Mouse (Mus musculus): Measurements from ENCODE around the gene Zfp868. TPM values are rescaled to one million over a fixed set of nuclear protein-coding genes. Genes with fewer than 3 reads are reported as not detected.
"Not testable (repeated sequence)": the region's sequence is repeated elsewhere in the genome, so short reads cannot be mapped to it uniquely, and the experiment has no call there.

The Zfp868 gene
- total RNA-seq (2014; fragmentation: Nextera tagmentation) = 16.5 and 19.5 TPM in 2 replicates
- 9.4 and 17.1 TPM in 2 replicates for total RNA-seq (2017)

DNA sequence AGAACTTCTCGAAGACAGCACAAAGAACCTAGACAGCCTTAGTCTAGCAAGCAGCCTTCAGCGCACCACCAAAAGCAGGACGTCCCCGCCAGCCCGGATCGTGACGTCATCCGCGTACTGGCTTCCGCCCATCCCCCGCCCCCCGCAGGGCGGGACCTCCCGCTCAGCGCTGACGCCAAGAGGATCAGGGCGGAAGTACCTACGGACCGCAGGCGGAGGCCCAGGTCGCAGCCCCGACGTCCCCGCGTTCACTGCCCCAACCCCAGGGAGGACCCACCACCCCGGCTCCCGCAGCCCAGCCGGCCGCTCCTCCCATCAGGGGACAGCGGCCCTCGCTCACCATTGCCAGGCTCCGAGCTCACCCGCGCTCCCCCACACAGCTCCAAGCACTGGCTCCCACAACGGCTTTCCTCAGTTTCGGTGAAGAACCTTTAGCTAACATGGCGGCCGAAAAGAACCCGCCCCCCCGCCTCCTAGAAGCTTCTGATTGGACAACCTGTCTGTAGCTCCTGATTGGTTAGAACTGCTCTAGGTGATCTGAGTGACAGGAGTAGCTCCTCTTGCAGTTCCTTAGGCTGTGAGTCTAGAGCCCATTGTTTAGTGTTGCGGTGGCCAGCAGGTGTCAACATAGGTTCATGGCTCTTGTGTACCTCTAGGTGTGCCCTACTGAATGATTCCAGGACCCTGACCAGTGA, at the start of gene Zfp868:
Gene Zfp868 (minus strand): TSS at position 454 of the 695 bp plus-strand sequence.
- peak; percentile 97 for ATAC-seq (replicated peaks; ENCODE audit: poor library complexity, severe bottlenecking)

DNA sequence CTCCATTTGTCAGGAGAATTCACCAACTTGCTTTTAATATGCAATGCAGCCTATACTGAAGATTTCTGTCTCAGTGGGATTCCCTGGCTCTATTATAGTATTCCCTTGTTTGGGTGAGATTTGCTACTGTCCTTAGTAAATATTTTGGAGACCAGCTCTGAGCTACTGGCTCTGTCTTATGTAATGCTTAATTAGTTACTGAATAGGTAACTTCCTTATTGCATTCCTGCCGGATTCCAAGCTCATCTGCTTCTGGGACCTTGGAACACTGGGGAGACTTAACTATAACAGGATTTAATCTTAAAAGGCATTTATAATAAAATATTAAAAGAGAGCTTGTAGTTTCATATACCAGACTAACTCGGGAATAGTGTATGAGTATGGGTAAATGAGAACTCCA, 39.7 kb upstream of the Zfp868 start:
- ATAC-seq (replicated peaks; ENCODE audit: poor library complexity, severe bottlenecking) = not testable (repeated sequence)

GRCm38 (mm10) chr8:69661294-69661693, 35.9 kb upstream of the Zfp868 start:
- no peak for ATAC-seq (replicated peaks; ENCODE audit: poor library complexity, severe bottlenecking)

GRCm38 (mm10) chr8:69654358-69654981, 29.1 kb upstream of the Zfp868 start, which contains the start of gene Zfp964:
TSS of gene Zfp964 (plus strand) at chr8:69654479.
- ATAC-seq (replicated peaks; ENCODE audit: poor library complexity, severe bottlenecking) = peak; percentile 98

GRCm38 (mm10) chr8:69653808-69654357, 28.5 kb upstream of the Zfp868 start:
- no peak for ATAC-seq (replicated peaks; ENCODE audit: poor library complexity, severe bottlenecking)

- no peak for ATAC-seq (replicated peaks; ENCODE audit: poor library complexity, severe bottlenecking)
Measured at GRCm38 (mm10) chr8:69618078-69618477, 7.3 kb downstream of the Zfp868 start.

GRCm38 (mm10) chr8:69614687-69615086, 10.7 kb downstream of the Zfp868 start:
- ATAC-seq (replicated peaks; ENCODE audit: poor library complexity, severe bottlenecking) = no peak

GRCm38 (mm10) chr8:69597598-69597997, 27.8 kb downstream of the Zfp868 start:
- not testable (repeated sequence) for ATAC-seq (replicated peaks; ENCODE audit: poor library complexity, severe bottlenecking)

DNA sequence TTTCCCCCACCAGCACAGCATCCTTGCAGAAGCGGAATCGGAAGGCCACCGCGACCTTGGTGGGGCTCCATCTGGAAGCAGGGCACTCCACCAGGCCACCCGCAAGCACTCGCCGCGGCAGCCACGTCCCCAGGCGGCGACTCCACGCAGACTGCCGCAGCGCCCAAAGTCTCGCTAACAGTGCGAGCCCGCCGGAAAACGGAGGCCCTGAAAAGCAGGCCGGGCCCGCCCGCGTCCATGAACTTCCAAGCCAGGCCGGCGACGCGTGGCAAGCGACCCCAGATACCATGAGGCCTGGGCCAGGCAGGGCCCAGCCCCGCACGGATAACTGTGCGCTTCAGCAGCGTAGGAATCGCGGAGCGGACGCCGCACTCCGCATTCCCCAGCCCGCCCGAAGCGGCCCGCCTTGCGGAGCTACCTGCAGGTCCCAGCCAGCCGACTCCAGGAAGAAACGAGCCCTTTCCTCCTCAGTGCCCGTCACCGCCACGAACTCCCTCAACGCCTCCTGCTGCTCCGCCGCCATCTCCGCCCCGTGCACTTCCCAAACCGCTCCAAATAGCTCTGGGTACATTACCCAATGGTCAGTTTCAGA, 40.6 kb downstream of the Zfp868 start:
- peak; percentile 52 for ATAC-seq (replicated peaks; ENCODE audit: poor library complexity, severe bottlenecking)

DNA sequence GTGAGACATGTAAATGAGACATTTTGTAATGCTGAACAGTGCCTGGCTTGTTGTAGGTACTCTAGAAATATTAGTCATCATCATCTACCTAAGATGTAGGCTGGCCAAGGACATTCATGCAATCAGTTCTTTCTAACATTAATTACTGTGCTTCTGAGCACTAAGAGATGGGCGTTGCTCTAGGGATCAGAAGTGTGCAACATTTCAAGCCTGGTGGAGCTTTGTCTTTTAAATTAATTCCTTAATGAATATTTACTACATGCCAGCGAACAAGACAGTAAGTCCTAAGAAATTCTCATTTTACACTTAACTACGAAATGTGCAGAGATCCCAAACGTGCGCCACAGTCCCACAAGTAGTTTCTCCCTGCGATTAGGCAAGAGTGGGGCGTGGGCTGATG, 41.1 kb downstream of the Zfp868 start:
- ATAC-seq (replicated peaks; ENCODE audit: poor library complexity, severe bottlenecking) = not testable (repeated sequence)

Other genes with a start within 250 kb of the Zfp868 start
- gene Gm9495, start 172.0 kb downstream of the Zfp868 start, total RNA-seq (2014; fragmentation: Nextera tagmentation) = not detected in 2 replicates
- not detected in 2 replicates for gene Gm9495, start 172.0 kb downstream of the Zfp868 start, total RNA-seq (2017)
- gene Gm7697, start 102.6 kb downstream of the Zfp868 start, total RNA-seq (2014; fragmentation: Nextera tagmentation) = not detected in 2 replicates
- gene Gm7697, start 102.6 kb downstream of the Zfp868 start, total RNA-seq (2017) = not detected in 2 replicates
- not detected in 2 replicates for gene Zfp964, start 28.9 kb upstream of the Zfp868 start, total RNA-seq (2014; fragmentation: Nextera tagmentation)
- 0.13 TPM in 1 of 2 replicates, not detected in the other for gene Zfp964, start 28.9 kb upstream of the Zfp868 start, total RNA-seq (2017)
- gene Zfp869, start 85.2 kb upstream of the Zfp868 start, total RNA-seq (2014; fragmentation: Nextera tagmentation) = 12.5 and 22.8 TPM in 2 replicates
- gene Zfp869, start 85.2 kb upstream of the Zfp868 start, total RNA-seq (2017) = 22.8 and 26.0 TPM in 2 replicates
- gene Zfp963, start 124.4 kb upstream of the Zfp868 start, total RNA-seq (2014; fragmentation: Nextera tagmentation) = 1.7 and 9.8 TPM in 2 replicates
- gene Zfp963, start 124.4 kb upstream of the Zfp868 start, total RNA-seq (2017) = 2.2 TPM in 2 replicates
- gene Gm20422, start 149.3 kb upstream of the Zfp868 start, total RNA-seq (2014; fragmentation: Nextera tagmentation) = not detected in 2 replicates
- gene Gm20422, start 149.3 kb upstream of the Zfp868 start, total RNA-seq (2017) = 4.1 TPM in 1 of 2 replicates, not detected in the other
- 33.3 and 43.5 TPM in 2 replicates for gene Atp13a1, start 165.6 kb upstream of the Zfp868 start, total RNA-seq (2014; fragmentation: Nextera tagmentation)
- gene Atp13a1, start 165.6 kb upstream of the Zfp868 start, total RNA-seq (2017) = 18.5 and 19.1 TPM in 2 replicates
- gene Zfp866, start 165.6 kb upstream of the Zfp868 start, total RNA-seq (2014; fragmentation: Nextera tagmentation) = 25.1 and 35.3 TPM in 2 replicates
- gene Zfp866, start 165.6 kb upstream of the Zfp868 start, total RNA-seq (2017) = 17.9 and 18.3 TPM in 2 replicates
- 53.7 and 60.9 TPM in 2 replicates for gene Gmip, start 183.1 kb upstream of the Zfp868 start, total RNA-seq (2014; fragmentation: Nextera tagmentation)
- 26.4 and 43.8 TPM in 2 replicates for gene Gmip, start 183.1 kb upstream of the Zfp868 start, total RNA-seq (2017)
- gene Lpar2, start 196.9 kb upstream of the Zfp868 start, total RNA-seq (2014; fragmentation: Nextera tagmentation) = 3.0 and 9.3 TPM in 2 replicates
- gene Lpar2, start 196.9 kb upstream of the Zfp868 start, total RNA-seq (2017) = 1.5 and 1.9 TPM in 2 replicates
- 7.0 and 25.1 TPM in 2 replicates for gene Pbx4, start 206.9 kb upstream of the Zfp868 start, total RNA-seq (2014; fragmentation: Nextera tagmentation)
- gene Pbx4, start 206.9 kb upstream of the Zfp868 start, total RNA-seq (2017) = 5.6 and 9.3 TPM in 2 replicates

Measured in granulocyte monocyte progenitor cell, adult 5-6 weeks (primary cell).